Mouse (Mus musculus) midbrain, embryonic 14.5 days (tissue): ENCODE data around the gene Fgf2. TPM values are rescaled to one million over a fixed set of nuclear protein-coding genes. Genes with fewer than 3 reads are reported as not detected.

Experiments used
- ATAC-seq: fragments of 200-750 bp; cut with Nextera tagmentation; 2 replicates; pipeline ENCODE4 v1.8.0; 2017; ENCODE audit warnings: moderate number of reproducible peaks, moderate library complexity; ENCODE audit not compliant: low FRiP score, low TSS enrichment
- DNase-seq: peaks from one replicate; pipeline ENCODE4 v3.0.0-alpha.2; 2015
- H3K27ac ChIP-seq: fragments of 300-500 bp; sonication (generic); replicated peaks from 2 replicates; pipeline ENCODE4 v1.5.1; 2014; ENCODE audit warnings: mild to moderate bottlenecking, low read depth, low read length, moderate library complexity
- H3K27me3 ChIP-seq: fragments of 300-500 bp; sonication (generic); 2 replicates; pipeline ENCODE4 v1.6.1; 2014; ENCODE audit warnings: low read length, control low read depth, mixed read lengths; ENCODE audit not compliant: control insufficient read depth, insufficient read depth
- H3K36me3 ChIP-seq: fragments of 300-500 bp; sonication (generic); 2 replicates; pipeline ENCODE4 v1.6.1; 2014; ENCODE audit warnings: low read length, control low read depth; ENCODE audit not compliant: control insufficient read depth, insufficient read depth
- H3K4me1 ChIP-seq: fragments of 300-500 bp; sonication (generic); 2 replicates; pipeline ENCODE4 v1.6.1; 2014; ENCODE audit warnings: mild to moderate bottlenecking, antibody characterized with exemption, low read length, control low read depth; ENCODE audit not compliant: control insufficient read depth, insufficient read depth
- H3K4me2 ChIP-seq: fragments of 300-500 bp; sonication (generic); 2 replicates; pipeline ENCODE4 v1.6.1; 2014; ENCODE audit warnings: mild to moderate bottlenecking, low read length, moderate library complexity
- H3K4me3 ChIP-seq: fragments of 300-500 bp; sonication (generic); replicated peaks from 2 replicates; pipeline ENCODE4 v1.5.1; 2014; ENCODE audit warnings: low read depth, low read length
- H3K9ac ChIP-seq: fragments of 300-500 bp; sonication (generic); replicated peaks from 2 replicates; pipeline ENCODE4 v1.6.1; 2014; ENCODE audit warnings: mild to moderate bottlenecking, low read length, moderate library complexity
- H3K9me3 ChIP-seq: fragments of 300-500 bp; sonication (generic); 2 replicates; pipeline ENCODE4 v1.6.1; 2016; ENCODE audit warnings: low read length, control low read depth, mixed read lengths; ENCODE audit not compliant: control insufficient read depth
- WGBS: fragments of 180-500 bp; shearing (Covaris S2); extraction: QIAGEN DNeasy Blood & Tissue Kit; methylation state at CpG from one replicate; pipeline ENCODE4 v1.1.7; 2014; 5-methylcytosine and 5-hydroxymethylcytosine counted together
- polyA plus RNA-seq: library from polyadenylated mRNA; unstranded; fragments of >200 nt; fragmentation: Nextera tagmentation; extraction: Ambion mirVana; gene quantifications from 2 replicates; pipeline ENCODE4 v1.2.1, GENCODE M21; 2014

The Fgf2 gene
- polyA plus RNA-seq, 1 experiment from 2014 or later, result 0.53 TPM

GRCm38 (mm10) chr3:37324310-37324709 is 23.8 kb upstream of the Fgf2 start:
- Histone ChIP-seq H3K4me2 (no peak overlapping the region), H3K27me3 (no peaks in the 10 kb centered on the region), H3K27ac (no peak overlapping the region), H3K9me3 (no peaks in the 10 kb centered on the region), H3K9ac (no peak overlapping the region), H3K4me1 (no peaks in the 10 kb centered on the region), H3K36me3 (no peaks in the 10 kb centered on the region), H3K4me3 (no peak overlapping the region)
- DNase-seq (peak; percentile 51), ATAC-seq (no peak)
- 50% methylated on average over 3 of the region's 3 CpGs for WGBS

- DNase-seq (no peak), ATAC-seq (no peak)
- H3K9ac ChIP-seq, result no peak overlapping the region
- WGBS, result 91% methylated on average over 5 of the region's 5 CpGs
- H3K4me1 ChIP-seq, result no peaks in the 10 kb centered on the region
- H3K4me2 ChIP-seq, result no peak overlapping the region
- no peaks in the 10 kb centered on the region for H3K36me3 ChIP-seq
- H3K9me3 ChIP-seq, result no peaks in the 10 kb centered on the region
- no peaks in the 10 kb centered on the region for H3K27me3 ChIP-seq
- no peak overlapping the region for H3K4me3 ChIP-seq
- no peak overlapping the region for H3K27ac ChIP-seq
Measured at GRCm38 (mm10) chr3:37325317-37326112, 22.6 kb upstream of the Fgf2 start.

- WGBS, result 93% methylated on average over 3 of the region's 3 CpGs
- H3K4me3 ChIP-seq, result no peak overlapping the region
- H3K9me3 ChIP-seq, result no peaks in the 10 kb centered on the region
- no peak overlapping the region for H3K9ac ChIP-seq
- no peak overlapping the region for H3K4me2 ChIP-seq
- no peaks in the 10 kb centered on the region for H3K36me3 ChIP-seq
- DNase-seq, result no peak
- H3K27me3 ChIP-seq, result no peaks in the 10 kb centered on the region
- H3K27ac ChIP-seq, result no peak overlapping the region
- ATAC-seq, result no peak
- no peaks in the 10 kb centered on the region for H3K4me1 ChIP-seq
Measured at GRCm38 (mm10) chr3:37326627-37327026, 21.5 kb upstream of the Fgf2 start.

- Histone ChIP-seq H3K36me3 (no peaks in the 10 kb centered on the region), H3K27ac (no peak overlapping the region), H3K9ac (no peak overlapping the region), H3K27me3 (no peaks in the 10 kb centered on the region), H3K4me2 (no peak overlapping the region), H3K4me3 (no peak overlapping the region), H3K9me3 (no peaks in the 10 kb centered on the region), H3K4me1 (no peaks in the 10 kb centered on the region)
- DNase-seq (no peak), ATAC-seq (no peak)
- 89% methylated on average over 2 of the region's 2 CpGs for WGBS
Measured at GRCm38 (mm10) chr3:37328489-37328888, 19.7 kb upstream of the Fgf2 start.

GRCm38 (mm10) chr3:37329963-37330362 is 18.2 kb upstream of the Fgf2 start:
- Histone ChIP-seq H3K4me2 (no peak overlapping the region), H3K9ac (no peak overlapping the region), H3K9me3 (no peaks in the 10 kb centered on the region), H3K27ac (no peak overlapping the region), H3K4me3 (no peak overlapping the region), H3K36me3 (no peaks in the 10 kb centered on the region), H3K27me3 (no peaks in the 10 kb centered on the region), H3K4me1 (no peaks in the 10 kb centered on the region)
- DNase-seq (no peak), ATAC-seq (no peak)
- 88% methylated on average over 1 of the region's 1 CpGs for WGBS

- Histone ChIP-seq H3K27me3 (no peaks in the 10 kb centered on the region), H3K27ac (no peak overlapping the region), H3K4me3 (no peak overlapping the region), H3K4me2 (no peak overlapping the region), H3K36me3 (no peaks in the 10 kb centered on the region), H3K9me3 (no peaks in the 10 kb centered on the region), H3K9ac (no peak overlapping the region), H3K4me1 (no peaks in the 10 kb centered on the region)
- DNase-seq (no peak), ATAC-seq (no peak)
- WGBS, result 68% methylated on average over 6 of the region's 6 CpGs
Measured at GRCm38 (mm10) chr3:37331999-37332449, 16.1 kb upstream of the Fgf2 start.

GRCm38 (mm10) chr3:37334053-37334452 is 14.1 kb upstream of the Fgf2 start:
- Histone ChIP-seq H3K27me3 (no peaks in the 10 kb centered on the region), H3K4me1 (no peaks in the 10 kb centered on the region)
- 90% methylated on average over 4 of the region's 4 CpGs for WGBS

GRCm38 (mm10) chr3:37341110-37341509 is 7.0 kb upstream of the Fgf2 start:
- 69% methylated on average over 5 of the region's 5 CpGs for WGBS
- Histone ChIP-seq H3K4me2 (no peak overlapping the region), H3K27me3 (no peaks in the 10 kb centered on the region), H3K9ac (no peak overlapping the region), H3K27ac (no peak overlapping the region), H3K4me3 (no peak overlapping the region), H3K9me3 (no peaks in the 10 kb centered on the region), H3K36me3 (no peaks in the 10 kb centered on the region), H3K4me1 (no peaks in the 10 kb centered on the region)
- DNase-seq (peak; percentile 18), ATAC-seq (no peak)

More at GRCm38 (mm10) chr3:37334053-37334452, 14.1 kb upstream of the Fgf2 start:
- Histone ChIP-seq H3K4me3 (no peak overlapping the region), H3K9ac (no peak overlapping the region), H3K27ac (no peak overlapping the region), H3K36me3 (no peaks in the 10 kb centered on the region), H3K9me3 (no peaks in the 10 kb centered on the region), H3K4me2 (no peak overlapping the region)
- no peak for ATAC-seq
- DNase-seq, result no peak

- ATAC-seq (no peak), DNase-seq (no peak)
- Histone ChIP-seq H3K27ac (no peak overlapping the region), H3K4me2 (no peak overlapping the region), H3K9ac (no peak overlapping the region), H3K27me3 (peaks cover 3% of the 10 kb centered on the region; the same call in 1 of the 2 replicates), H3K36me3 (no peaks in the 10 kb centered on the region), H3K9me3 (no peaks in the 10 kb centered on the region), H3K4me3 (no peak overlapping the region), H3K4me1 (no peaks in the 10 kb centered on the region)
- 78% methylated on average over 5 of the region's 5 CpGs for WGBS
Measured at GRCm38 (mm10) chr3:37342811-37343210, 5.3 kb upstream of the Fgf2 start.
